Mouse (Mus musculus) lung, embryonic 14.5 days (tissue): ENCODE results near the gene Tshz2. TPM values are rescaled to one million over a fixed set of nuclear protein-coding genes. Genes with fewer than 3 reads are reported as not detected.

Experiments
- ATAC-seq: fragments of 200-750 bp; cut with Nextera tagmentation; 2 replicates; pipeline ENCODE4 v1.8.0; 2017; ENCODE audit warnings: mild to moderate bottlenecking, moderate TSS enrichment, moderate library complexity; ENCODE audit not compliant: insufficient read depth
- DNase-seq: peaks from one replicate; pipeline ENCODE4 v3.0.0-alpha.2; 2015
- H3K27ac ChIP-seq: fragments of 300-500 bp; sonication (generic); 2 replicates; pipeline ENCODE4 v1.5.1; 2014; ENCODE audit warnings: low read depth, mild to moderate bottlenecking, moderate library complexity
- H3K27me3 ChIP-seq: fragments of 300-500 bp; sonication (generic); 2 replicates; pipeline ENCODE4 v1.6.1; 2014; ENCODE audit warnings: low read length, control low read depth; ENCODE audit not compliant: insufficient read depth
- H3K36me3 ChIP-seq: fragments of 300-500 bp; sonication (generic); 2 replicates; pipeline ENCODE4 v1.6.1; 2014; ENCODE audit warnings: control low read depth; ENCODE audit not compliant: insufficient read depth
- H3K4me1 ChIP-seq: fragments of 300-500 bp; sonication (generic); 2 replicates; pipeline ENCODE4 v1.6.1; 2014; ENCODE audit warnings: antibody characterized with exemption, control low read depth; ENCODE audit not compliant: insufficient read depth
- H3K4me2 ChIP-seq: fragments of 300-500 bp; sonication (generic); 2 replicates; pipeline ENCODE4 v1.6.1; 2014; ENCODE audit warnings: mild to moderate bottlenecking
- H3K4me3 ChIP-seq: fragments of 300-500 bp; sonication (generic); 2 replicates; pipeline ENCODE4 v1.5.1; 2014; ENCODE audit warnings: low read depth, low read length
- H3K9ac ChIP-seq: fragments of 300-500 bp; sonication (generic); 2 replicates; pipeline ENCODE4 v1.6.1; 2014
- H3K9me3 ChIP-seq: fragments of 300-500 bp; sonication (generic); 2 replicates; pipeline ENCODE4 v1.6.1; 2016; ENCODE audit warnings: low read depth, low read length, control low read depth
- CTCF ChIP-seq: IDR thresholded peaks from 2 replicates; pipeline ENCODE4 v1.5.1; 2016; ENCODE audit warnings: antibody characterized with exemption, low read depth
- WGBS: fragments of 180-500 bp; shearing (Covaris S2); extraction: QIAGEN DNeasy Blood & Tissue Kit; methylation state at CpG from one replicate; pipeline ENCODE4 v1.1.7; 2014; 5-methylcytosine and 5-hydroxymethylcytosine counted together
- polyA plus RNA-seq: library from polyadenylated mRNA; unstranded; fragments of >200 nt; fragmentation: Nextera tagmentation; extraction: Ambion mirVana; gene quantifications from 2 replicates; pipeline ENCODE4 v1.2.1, GENCODE M21; 2014

The Tshz2 gene
- polyA plus RNA-seq, 1 experiment from 2014 or later, result 8.9 TPM

DNA sequence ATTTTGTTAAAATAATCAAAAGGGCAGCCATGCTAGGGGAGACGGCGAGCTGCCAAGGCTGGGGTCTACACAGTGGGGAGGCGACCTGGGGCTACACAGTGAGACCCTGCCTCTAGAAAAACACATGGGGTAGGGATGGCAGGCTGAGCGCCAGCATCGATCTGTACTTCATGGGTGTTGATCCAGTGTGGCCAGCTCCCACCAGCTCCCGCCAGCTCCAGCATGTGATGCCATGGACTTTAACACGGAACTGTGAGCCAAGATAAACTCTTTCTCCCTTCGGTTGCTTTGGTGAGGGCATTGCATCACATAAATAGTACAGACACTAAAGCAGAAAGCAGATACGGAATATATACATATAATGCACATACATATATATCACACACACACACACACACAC is 462.1 kb downstream of the Tshz2 start:
- WGBS, result 91% methylated on average over 9 of the region's 9 CpGs

GRCm38 (mm10) chr2:170101132-170101531 is 468.3 kb downstream of the Tshz2 start:
- Histone ChIP-seq H3K27ac (no peak overlapping the region), H3K9me3 (no peaks in the 10 kb centered on the region), H3K9ac (no peak overlapping the region), H3K4me3 (no peak overlapping the region), H3K4me1 (no peaks in the 10 kb centered on the region), H3K4me2 (0 out of 2 replicates have a peak overlapping the region, but pooled peaks have one; percentile 31), H3K27me3 (no peaks in the 10 kb centered on the region), H3K36me3 (peaks cover 1% of the 10 kb centered on the region; the same call in 1 of the 2 replicates)
- ATAC-seq (peak; percentile 23; the same call in 1 of the 2 replicates), DNase-seq (peak; percentile 98)
- peak; percentile 99 for TF ChIP-seq CTCF
- 3% methylated on average over 12 of the region's 12 CpGs for WGBS

More for the DNA sequence above, 462.1 kb downstream of the Tshz2 start:
- Histone ChIP-seq H3K4me2 (no peak overlapping the region), H3K9me3 (no peaks in the 10 kb centered on the region), H3K36me3 (no peaks in the 10 kb centered on the region), H3K27me3 (no peaks in the 10 kb centered on the region), H3K4me3 (no peak overlapping the region), H3K27ac (no peak overlapping the region), H3K9ac (no peak overlapping the region), H3K4me1 (no peaks in the 10 kb centered on the region)
- TF ChIP-seq CTCF, result no peak
- ATAC-seq (no peak), DNase-seq (no peak)

- Histone ChIP-seq H3K4me1 (no peaks in the 10 kb centered on the region), H3K4me2 (no peak overlapping the region), H3K9ac (no peak overlapping the region), H3K27ac (no peak overlapping the region), H3K4me3 (no peak overlapping the region), H3K36me3 (peaks cover 7% of the 10 kb centered on the region; the same call in 1 of the 2 replicates), H3K9me3 (no peaks in the 10 kb centered on the region), H3K27me3 (no peaks in the 10 kb centered on the region)
- 65% methylated on average over 7 of the region's 7 CpGs for WGBS
- TF ChIP-seq CTCF, result 0 out of 2 replicates have a peak, but pooled peaks have one; percentile 4
- peak; percentile 31 for DNase-seq
- ATAC-seq, result no peak
Observed at GRCm38 (mm10) chr2:170101932-170102331, 469.1 kb downstream of the Tshz2 start.

DNA sequence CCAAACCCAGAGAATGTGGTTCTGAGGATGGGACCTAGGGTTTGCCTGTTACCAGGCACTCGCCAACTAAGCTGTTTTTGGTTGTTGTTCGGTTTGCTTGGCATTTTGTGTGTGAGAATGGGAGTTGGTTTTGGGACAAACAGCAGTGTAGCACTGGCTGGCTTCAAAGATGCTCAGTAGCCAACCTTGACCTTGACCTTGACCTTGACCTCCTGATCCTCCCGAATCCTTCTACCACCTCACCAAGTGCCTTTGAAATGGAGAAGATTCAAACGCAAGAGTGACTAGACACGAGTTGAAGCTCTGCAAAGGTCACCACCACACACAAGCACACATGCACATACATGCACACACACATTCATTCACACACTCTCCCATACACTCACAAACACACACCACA is 470.5 kb downstream of the Tshz2 start:
- ATAC-seq (no peak), DNase-seq (no peak)
- Histone ChIP-seq H3K36me3 (peaks cover 21% of the 10 kb centered on the region), H3K4me3 (no peak overlapping the region), H3K4me2 (no peak overlapping the region), H3K27ac (no peak overlapping the region), H3K4me1 (no peaks in the 10 kb centered on the region), H3K9ac (no peak overlapping the region), H3K27me3 (no peaks in the 10 kb centered on the region), H3K9me3 (no peaks in the 10 kb centered on the region)
- 81% methylated on average over 5 of the region's 5 CpGs for WGBS
- no peak for TF ChIP-seq CTCF

DNA sequence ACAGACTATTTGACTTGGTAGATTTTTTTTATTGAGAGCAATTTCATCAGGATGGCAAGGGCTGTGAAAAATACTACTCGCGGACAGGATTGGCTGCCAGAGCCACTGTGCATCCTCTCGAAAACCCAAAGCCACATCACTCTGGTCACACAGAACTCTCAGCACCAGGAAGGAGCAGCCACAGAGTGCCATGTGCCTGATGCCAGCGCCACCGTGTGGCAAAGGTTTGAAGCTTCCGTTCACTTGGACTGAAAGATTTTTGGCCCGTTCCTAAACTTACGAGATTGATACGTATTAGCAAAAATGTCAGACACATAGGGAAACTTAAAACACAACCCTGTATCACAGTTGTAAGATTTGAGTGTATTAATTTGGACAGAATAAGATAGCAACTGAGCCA is 471.0 kb downstream of the Tshz2 start:
- Histone ChIP-seq H3K9me3 (no peaks in the 10 kb centered on the region), H3K36me3 (peaks cover 23% of the 10 kb centered on the region)
- 44% methylated on average over 9 of the region's 9 CpGs for WGBS

DNA sequence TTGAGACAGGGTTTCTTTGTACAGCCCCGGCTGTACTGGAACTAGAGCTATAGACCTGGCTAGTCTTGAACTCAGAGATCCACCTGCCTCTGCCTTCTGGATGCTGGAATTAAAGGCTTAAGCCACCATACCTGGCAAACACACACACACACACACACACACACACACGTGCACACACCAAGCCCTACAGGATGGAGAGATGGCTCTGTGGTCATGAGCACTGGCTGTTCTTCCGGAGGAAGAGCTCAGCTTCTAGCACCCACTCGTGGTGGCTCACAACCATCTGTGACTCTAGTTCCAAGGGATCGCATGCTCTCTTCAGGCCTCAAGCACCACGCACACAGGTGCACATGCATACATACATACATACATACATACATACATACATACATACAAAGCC is 471.6 kb downstream of the Tshz2 start:
- Histone ChIP-seq H3K27ac (no peak overlapping the region), H3K4me3 (no peak overlapping the region), H3K9ac (no peak overlapping the region), H3K4me1 (no peaks in the 10 kb centered on the region), H3K4me2 (no peak overlapping the region), H3K27me3 (no peaks in the 10 kb centered on the region), H3K9me3 (no peaks in the 10 kb centered on the region), H3K36me3 (peaks cover 28% of the 10 kb centered on the region)
- DNase-seq (no peak), ATAC-seq (no peak)
- WGBS, result 86% methylated on average over 6 of the region's 6 CpGs
- TF ChIP-seq CTCF, result no peak

More for the DNA sequence above, 471.0 kb downstream of the Tshz2 start:
- H3K4me3 ChIP-seq, result no peak overlapping the region
- no peak overlapping the region for H3K27ac ChIP-seq
- H3K4me2 ChIP-seq, result no peak overlapping the region
- no peaks in the 10 kb centered on the region for H3K4me1 ChIP-seq
- TF ChIP-seq CTCF, result peak; percentile 87
- peak; percentile 83 for DNase-seq
- H3K27me3 ChIP-seq, result no peaks in the 10 kb centered on the region
- no peak overlapping the region for H3K9ac ChIP-seq
- ATAC-seq, result no peak

GRCm38 (mm10) chr2:170106000-170106399 is 473.2 kb downstream of the Tshz2 start:
- ATAC-seq, result no peak
- no peak for TF ChIP-seq CTCF

More at GRCm38 (mm10) chr2:170106000-170106399, 473.2 kb downstream of the Tshz2 start:
- Histone ChIP-seq H3K36me3 (peaks cover 44% of the 10 kb centered on the region), H3K27ac (no peak overlapping the region), H3K4me3 (no peak overlapping the region), H3K9me3 (no peaks in the 10 kb centered on the region), H3K9ac (no peak overlapping the region), H3K4me1 (no peaks in the 10 kb centered on the region), H3K4me2 (no peak overlapping the region), H3K27me3 (no peaks in the 10 kb centered on the region)
- DNase-seq, result no peak
- WGBS, result 54% methylated on average over 9 of the region's 9 CpGs
